Mouse (Mus musculus): ENCODE results near the gene Sugp1.

The Sugp1 gene

GRCm38 (mm10) chr8:70042583-70043455 lies at the start of gene Sugp1, which contains the start of gene Mau2:
Gene Sugp1, plus strand, starts transcription at chr8:70042813.
Gene Mau2, minus strand, starts transcription at chr8:70042734.
- CTCF ChIA-PET, result no interaction called here

GRCm38 (mm10) chr8:69995422-69995775 lies 47.2 kb upstream of the Sugp1 start:
- CTCF ChIA-PET, result no interaction called here

- CTCF ChIA-PET, result no interaction called here
These were observed 46.6 kb upstream of the Sugp1 start, which contains the start of gene Gatad2a for GRCm38 (mm10) chr8:69995776-69996588. Gene Gatad2a, minus strand, starts transcription at chr8:69996384.

- CTCF ChIA-PET, result interaction anchor here (0.6 kb wide), 2 partner anchors 9 to 162 kb away, joined by 3 to 4 read pairs; no protein-coding TSS in a partner anchor
These were observed 45.9 kb upstream of the Sugp1 start for GRCm38 (mm10) chr8:69996589-69997285.

GRCm38 (mm10) chr8:69998706-69999105 lies 43.9 kb upstream of the Sugp1 start:
- CTCF ChIA-PET, result no interaction called here

GRCm38 (mm10) chr8:69999236-69999635 lies 43.4 kb upstream of the Sugp1 start:
- CTCF ChIA-PET, result no interaction called here

- CTCF ChIA-PET, result no interaction called here
These were observed 42.4 kb upstream of the Sugp1 start for GRCm38 (mm10) chr8:70000226-70000625.

GRCm38 (mm10) chr8:70001176-70001891 lies 41.3 kb upstream of the Sugp1 start:
- CTCF ChIA-PET, result no interaction called here

GRCm38 (mm10) chr8:70001892-70002191 lies 40.8 kb upstream of the Sugp1 start:
- CTCF ChIA-PET, result interaction anchor here (0.7 kb wide), 1 partner anchor 49 kb away, joined by 8 read pairs; no protein-coding TSS in a partner anchor

GRCm38 (mm10) chr8:70003204-70003657 lies 39.4 kb upstream of the Sugp1 start:
- CTCF ChIA-PET, result interaction anchor here (0.6 kb wide), 4 partner anchors 28 to 705 kb away, joined by 3 to 5 read pairs (median 4); no protein-coding TSS in a partner anchor

GRCm38 (mm10) chr8:70004345-70004744 lies 38.3 kb upstream of the Sugp1 start:
- CTCF ChIA-PET, result no interaction called here

- CTCF ChIA-PET, result interaction anchor here (0.7 kb wide), 2 partner anchors 8 to 14 kb away, joined by 4 to 7 read pairs; no protein-coding TSS in a partner anchor
These were observed 37.4 kb upstream of the Sugp1 start for GRCm38 (mm10) chr8:70005178-70005577.

GRCm38 (mm10) chr8:70010796-70011195 lies 31.8 kb upstream of the Sugp1 start:
- CTCF ChIA-PET, result interaction anchor here (1.0 kb wide), 1 partner anchor 78 kb away, joined by 3 read pairs; no protein-coding TSS in a partner anchor

- CTCF ChIA-PET, result no interaction called here
These were observed 30.3 kb upstream of the Sugp1 start for GRCm38 (mm10) chr8:70012350-70012749.

GRCm38 (mm10) chr8:70012763-70013162 lies 29.9 kb upstream of the Sugp1 start:
- CTCF ChIA-PET, result no interaction called here

- CTCF ChIA-PET, result no interaction called here
These were observed 27.6 kb upstream of the Sugp1 start for GRCm38 (mm10) chr8:70015017-70015416.

GRCm38 (mm10) chr8:70023596-70023995 lies 19.0 kb upstream of the Sugp1 start:
- CTCF ChIA-PET, result no interaction called here

- CTCF ChIA-PET, result interaction anchor here (0.6 kb wide), 1 partner anchor 208 kb away, joined by 3 read pairs; no protein-coding TSS in a partner anchor
These were observed 16.5 kb upstream of the Sugp1 start for GRCm38 (mm10) chr8:70026151-70026550.

GRCm38 (mm10) chr8:70030255-70030654 lies 12.4 kb upstream of the Sugp1 start:
- CTCF ChIA-PET, result no interaction called here

GRCm38 (mm10) chr8:70037994-70038393 lies 4.6 kb upstream of the Sugp1 start:
- CTCF ChIA-PET, result no interaction called here
